Mouse (Mus musculus) kidney, embryonic 16.5 days (tissue): ENCODE measurements around the gene Sox5. TPM values are rescaled to one million over a fixed set of nuclear protein-coding genes. Genes with fewer than 3 reads are reported as not detected.

Experiments
- ATAC-seq: fragments of 200-750 bp; cut with Nextera tagmentation; 2 replicates; pipeline ENCODE4 v1.8.0; 2017; ENCODE audit warnings: moderate TSS enrichment; ENCODE audit not compliant: low FRiP score, low TSS enrichment
- H3K27ac ChIP-seq: fragments of 300-500 bp; sonication (generic); 2 replicates; pipeline ENCODE4 v1.5.1; 2014; ENCODE audit warnings: low read length
- H3K27me3 ChIP-seq: fragments of 300-500 bp; sonication (generic); 2 replicates; pipeline ENCODE4 v1.6.1; 2014; ENCODE audit warnings: low read length, control low read depth, mixed read lengths; ENCODE audit not compliant: insufficient read depth
- H3K36me3 ChIP-seq: fragments of 300-500 bp; sonication (generic); 2 replicates; pipeline ENCODE4 v1.6.1; 2014; ENCODE audit warnings: low read length, control low read depth, mixed read lengths; ENCODE audit not compliant: insufficient read depth
- H3K4me1 ChIP-seq: fragments of 300-500 bp; sonication (generic); 2 replicates; pipeline ENCODE4 v1.6.1; 2014; ENCODE audit warnings: low read length, control low read depth, mixed read lengths; ENCODE audit not compliant: insufficient read depth
- H3K4me2 ChIP-seq: fragments of 300-500 bp; sonication (generic); replicated peaks from 2 replicates; pipeline ENCODE4 v1.6.1; 2014; ENCODE audit warnings: low read depth, low read length
- H3K4me3 ChIP-seq: fragments of 300-500 bp; sonication (generic); 2 replicates; pipeline ENCODE4 v1.5.1; 2014; ENCODE audit warnings: mild to moderate bottlenecking, low read length
- H3K9ac ChIP-seq: fragments of 300-500 bp; sonication (generic); replicated peaks from 2 replicates; pipeline ENCODE4 v1.6.1; 2014; ENCODE audit warnings: low read length
- H3K9me3 ChIP-seq: fragments of 300-500 bp; sonication (generic); 2 replicates; pipeline ENCODE4 v1.6.1; 2016; ENCODE audit warnings: low read length, control low read depth
- WGBS: fragments of 180-500 bp; shearing (Covaris S2); extraction: QIAGEN DNeasy Blood & Tissue Kit; methylation state at CpG from one replicate; pipeline ENCODE4 v1.1.7; 2014; 5-methylcytosine and 5-hydroxymethylcytosine counted together
- polyA plus RNA-seq: library from polyadenylated mRNA; unstranded; fragments of >200 nt; fragmentation: Nextera tagmentation; extraction: Ambion mirVana; gene quantifications from 2 replicates; pipeline ENCODE4 v1.2.1, GENCODE M21; 2015

Gene Sox5
- polyA plus RNA-seq, 1 experiment from 2014 or later, result 14.8 TPM

- Histone ChIP-seq H3K27me3 (no peaks in the 10 kb centered on the region), H3K9ac (no peak overlapping the region), H3K4me2 (no peak overlapping the region), H3K9me3 (no peaks in the 10 kb centered on the region), H3K4me3 (no peak overlapping the region), H3K4me1 (no peaks in the 10 kb centered on the region), H3K36me3 (no peaks in the 10 kb centered on the region), H3K27ac (no peak overlapping the region)
- no peak for ATAC-seq
- WGBS, result 98% methylated on average over 8 of the region's 8 CpGs
Observed at GRCm38 (mm10) chr6:143980131-143980530, 801.6 kb downstream of the Sox5 start.

GRCm38 (mm10) chr6:143967724-143968400 lies 813.9 kb downstream of the Sox5 start:
- Histone ChIP-seq H3K36me3 (no peaks in the 10 kb centered on the region), H3K4me1 (no peaks in the 10 kb centered on the region), H3K4me2 (no peak overlapping the region), H3K9me3 (no peaks in the 10 kb centered on the region), H3K27me3 (no peaks in the 10 kb centered on the region), H3K9ac (no peak overlapping the region), H3K27ac (no peak overlapping the region), H3K4me3 (no peak overlapping the region)
- WGBS, result 77% methylated on average over 9 of the region's 9 CpGs
- no peak for ATAC-seq

- WGBS, result 96% methylated on average over 11 of the region's 11 CpGs
- Histone ChIP-seq H3K27ac (no peak overlapping the region), H3K4me3 (no peak overlapping the region), H3K4me1 (no peaks in the 10 kb centered on the region), H3K27me3 (no peaks in the 10 kb centered on the region), H3K36me3 (no peaks in the 10 kb centered on the region), H3K9me3 (no peaks in the 10 kb centered on the region), H3K9ac (no peak overlapping the region), H3K4me2 (no peak overlapping the region)
- ATAC-seq, result no peak
Observed at GRCm38 (mm10) chr6:143960487-143960886, 821.3 kb downstream of the Sox5 start.

GRCm38 (mm10) chr6:143960081-143960480 lies 821.7 kb downstream of the Sox5 start:
- no peak overlapping the region for H3K9ac ChIP-seq
- no peaks in the 10 kb centered on the region for H3K9me3 ChIP-seq
- H3K4me1 ChIP-seq, result no peaks in the 10 kb centered on the region
- no peaks in the 10 kb centered on the region for H3K36me3 ChIP-seq
- no peak overlapping the region for H3K27ac ChIP-seq
- 84% methylated on average over 8 of the region's 8 CpGs for WGBS
- no peak overlapping the region for H3K4me3 ChIP-seq
- no peaks in the 10 kb centered on the region for H3K27me3 ChIP-seq
- no peak overlapping the region for H3K4me2 ChIP-seq
- ATAC-seq, result no peak

GRCm38 (mm10) chr6:143958372-143958771 lies 823.4 kb downstream of the Sox5 start:
- Histone ChIP-seq H3K9me3 (no peaks in the 10 kb centered on the region), H3K9ac (no peak overlapping the region), H3K4me3 (no peak overlapping the region), H3K4me2 (no peak overlapping the region), H3K27me3 (no peaks in the 10 kb centered on the region), H3K4me1 (no peaks in the 10 kb centered on the region), H3K27ac (no peak overlapping the region), H3K36me3 (no peaks in the 10 kb centered on the region)
- ATAC-seq, result no peak
- WGBS, result 86% methylated on average over 7 of the region's 7 CpGs

GRCm38 (mm10) chr6:143957063-143957462 lies 824.7 kb downstream of the Sox5 start:
- no peaks in the 10 kb centered on the region for H3K36me3 ChIP-seq
- H3K4me3 ChIP-seq, result no peak overlapping the region
- no peak overlapping the region for H3K9ac ChIP-seq
- H3K9me3 ChIP-seq, result no peaks in the 10 kb centered on the region
- no peak overlapping the region for H3K4me2 ChIP-seq
- H3K27me3 ChIP-seq, result no peaks in the 10 kb centered on the region
- 80% methylated on average over 5 of the region's 5 CpGs for WGBS
- no peaks in the 10 kb centered on the region for H3K4me1 ChIP-seq
- H3K27ac ChIP-seq, result no peak overlapping the region
- ATAC-seq, result no peak

- no peak overlapping the region for H3K4me3 ChIP-seq
- no peak overlapping the region for H3K4me2 ChIP-seq
- no peaks in the 10 kb centered on the region for H3K27me3 ChIP-seq
- ATAC-seq, result no peak
- H3K9me3 ChIP-seq, result no peaks in the 10 kb centered on the region
- no peaks in the 10 kb centered on the region for H3K36me3 ChIP-seq
- WGBS, result 78% methylated on average over 12 of the region's 12 CpGs
- no peak overlapping the region for H3K27ac ChIP-seq
- H3K9ac ChIP-seq, result no peak overlapping the region
- H3K4me1 ChIP-seq, result no peaks in the 10 kb centered on the region
Observed at GRCm38 (mm10) chr6:143948553-143949308, 833.0 kb downstream of the Sox5 start.

- Histone ChIP-seq H3K27ac (no peak overlapping the region), H3K4me2 (no peak overlapping the region), H3K9me3 (no peaks in the 10 kb centered on the region), H3K36me3 (no peaks in the 10 kb centered on the region), H3K4me1 (no peaks in the 10 kb centered on the region), H3K9ac (no peak overlapping the region), H3K4me3 (no peak overlapping the region), H3K27me3 (no peaks in the 10 kb centered on the region)
- ATAC-seq, result no peak
- 77% methylated on average over 4 of the region's 4 CpGs for WGBS
Observed at GRCm38 (mm10) chr6:143948071-143948470, 833.7 kb downstream of the Sox5 start.

GRCm38 (mm10) chr6:143943126-143943525 lies 838.7 kb downstream of the Sox5 start:
- Histone ChIP-seq H3K27me3 (no peaks in the 10 kb centered on the region), H3K4me2 (no peak overlapping the region), H3K4me1 (no peaks in the 10 kb centered on the region), H3K36me3 (no peaks in the 10 kb centered on the region), H3K9me3 (no peaks in the 10 kb centered on the region), H3K9ac (no peak overlapping the region), H3K4me3 (no peak overlapping the region), H3K27ac (no peak overlapping the region)
- WGBS, result 74% methylated on average over 5 of the region's 5 CpGs
- ATAC-seq, result no peak

- H3K27me3 ChIP-seq, result no peaks in the 10 kb centered on the region
- 59% methylated on average over 8 of the region's 8 CpGs for WGBS
- H3K4me1 ChIP-seq, result no peaks in the 10 kb centered on the region
- H3K36me3 ChIP-seq, result no peaks in the 10 kb centered on the region
- no peak overlapping the region for H3K4me3 ChIP-seq
- no peak overlapping the region for H3K9ac ChIP-seq
- ATAC-seq, result no peak
- H3K27ac ChIP-seq, result no peak overlapping the region
- no peaks in the 10 kb centered on the region for H3K9me3 ChIP-seq
- no peak overlapping the region for H3K4me2 ChIP-seq
Observed at GRCm38 (mm10) chr6:143941291-143941785, 840.4 kb downstream of the Sox5 start.
